Mouse (Mus musculus) hindbrain, embryonic 14.5 days (tissue): Measurements from ENCODE around the gene Trim12a. TPM values are rescaled to one million over a fixed set of nuclear protein-coding genes. Genes with fewer than 3 reads are reported as not detected.
"Not testable (repeated sequence)": the region's sequence is repeated elsewhere in the genome, so short reads cannot be mapped to it uniquely, and the experiment has no call there.

ENCODE experiments used
- ATAC-seq: fragments of 200-750 bp; cut with Nextera tagmentation; 2 replicates; pipeline ENCODE4 v1.8.0; 2017; ENCODE audit warnings: moderate number of reproducible peaks, mild to moderate bottlenecking, moderate TSS enrichment, moderate library complexity; ENCODE audit not compliant: low FRiP score
- DNase-seq: peaks from one replicate; pipeline ENCODE4 v3.0.0-alpha.2; 2015; ENCODE audit warnings: low spot score
- H3K27ac ChIP-seq: fragments of 300-500 bp; sonication (generic); 2 replicates; pipeline ENCODE4 v1.5.1; 2014; ENCODE audit warnings: mild to moderate bottlenecking, moderate library complexity
- H3K27me3 ChIP-seq: fragments of 300-500 bp; sonication (generic); 2 replicates; pipeline ENCODE4 v1.6.1; 2014; ENCODE audit warnings: mild to moderate bottlenecking, low read length, mixed read lengths; ENCODE audit not compliant: control insufficient read depth, insufficient read depth
- H3K36me3 ChIP-seq: fragments of 300-500 bp; sonication (generic); replicated peaks from 2 replicates; pipeline ENCODE4 v1.6.1; 2014; ENCODE audit not compliant: control insufficient read depth, insufficient read depth
- H3K4me1 ChIP-seq: fragments of 300-500 bp; sonication (generic); replicated peaks from 2 replicates; pipeline ENCODE4 v1.6.1; 2014; ENCODE audit warnings: antibody characterized with exemption, low read length, mixed read lengths; ENCODE audit not compliant: control insufficient read depth, insufficient read depth
- H3K4me2 ChIP-seq: fragments of 300-500 bp; sonication (generic); replicated peaks from 2 replicates; pipeline ENCODE4 v1.6.1; 2014; ENCODE audit warnings: mild to moderate bottlenecking, moderate library complexity
- H3K4me3 ChIP-seq: fragments of 300-500 bp; sonication (generic); replicated peaks from 2 replicates; pipeline ENCODE4 v1.5.1; 2014; ENCODE audit warnings: mild to moderate bottlenecking, low read length
- H3K9ac ChIP-seq: fragments of 300-500 bp; sonication (generic); 2 replicates; pipeline ENCODE4 v1.6.1; 2014
- H3K9me3 ChIP-seq: fragments of 300-500 bp; sonication (generic); 2 replicates; pipeline ENCODE4 v1.6.1; 2016; ENCODE audit warnings: low read length; ENCODE audit not compliant: control insufficient read depth
- WGBS: fragments of 180-500 bp; shearing (Covaris S2); extraction: QIAGEN DNeasy Blood & Tissue Kit; methylation state at CpG from one replicate; pipeline ENCODE4 v1.1.7; 2014; 5-methylcytosine and 5-hydroxymethylcytosine counted together
- polyA plus RNA-seq: library from polyadenylated mRNA; unstranded; fragments of >200 nt; fragmentation: Nextera tagmentation; extraction: Ambion mirVana; gene quantifications from 2 replicates; pipeline ENCODE4 v1.2.1, GENCODE M21; 2014

The Trim12a gene
- polyA plus RNA-seq, 1 experiment from 2014 or later: 2.2 TPM

GRCm38 (mm10) chr7:104291638-104292400 is 23.4 kb downstream of the Trim12a start:
- no peak overlapping the region for H3K9ac ChIP-seq
- ATAC-seq (no peak), DNase-seq (no peak)
- no peaks in the 10 kb centered on the region for H3K9me3 ChIP-seq
- H3K27me3 ChIP-seq: no peaks in the 10 kb centered on the region
- H3K4me2 ChIP-seq: no peak overlapping the region
- H3K27ac ChIP-seq: no peak overlapping the region
- no peaks in the 10 kb centered on the region for H3K36me3 ChIP-seq
- H3K4me1 ChIP-seq: no peaks in the 10 kb centered on the region
- WGBS: 90% methylated on average over 5 of the region's 5 CpGs
- no peak overlapping the region for H3K4me3 ChIP-seq

GRCm38 (mm10) chr7:104290641-104291040 is 24.6 kb downstream of the Trim12a start:
- WGBS: 97% methylated on average over 1 of the region's 1 CpGs
- Histone ChIP-seq H3K9me3 (no peaks in the 10 kb centered on the region), H3K9ac (no peak overlapping the region), H3K4me1 (no peaks in the 10 kb centered on the region), H3K4me3 (no peak overlapping the region), H3K36me3 (no peaks in the 10 kb centered on the region), H3K4me2 (no peak overlapping the region), H3K27ac (no peak overlapping the region), H3K27me3 (no peaks in the 10 kb centered on the region)
- ATAC-seq (no peak), DNase-seq (no peak)

GRCm38 (mm10) chr7:104287576-104288443 is 27.5 kb downstream of the Trim12a start, which contains the start of gene Trim5:
Gene Trim5 (minus strand): TSS chr7:104288094.
- H3K36me3 ChIP-seq, DNase-seq, H3K4me2 ChIP-seq, ATAC-seq, H3K9me3 ChIP-seq, H3K4me3 ChIP-seq, H3K27ac ChIP-seq, H3K9ac ChIP-seq, H3K27me3 ChIP-seq, H3K4me1 ChIP-seq: not testable (repeated sequence)
- WGBS: 40% methylated on average over 14 of the region's 14 CpGs

GRCm38 (mm10) chr7:104279361-104279760 is 35.9 kb downstream of the Trim12a start:
- not testable (repeated sequence) for H3K27me3 ChIP-seq, H3K9me3 ChIP-seq, H3K9ac ChIP-seq, H3K4me3 ChIP-seq, H3K27ac ChIP-seq, DNase-seq, H3K4me1 ChIP-seq, H3K36me3 ChIP-seq, H3K4me2 ChIP-seq, ATAC-seq
- whole genome bisulfite sequencing: 91% methylated on average over 3 of the region's 3 CpGs

- H3K4me2 ChIP-seq, H3K4me3 ChIP-seq, H3K9ac ChIP-seq, H3K27ac ChIP-seq, DNase-seq, H3K9me3 ChIP-seq, H3K4me1 ChIP-seq, H3K36me3 ChIP-seq, H3K27me3 ChIP-seq, ATAC-seq: not testable (repeated sequence)
- WGBS: 61% methylated on average over 2 of the region's 5 CpGs
Observed at GRCm38 (mm10) chr7:104265335-104265734, 49.9 kb downstream of the Trim12a start.

GRCm38 (mm10) chr7:104260380-104260779 is 54.9 kb downstream of the Trim12a start:
- H3K36me3 ChIP-seq, H3K4me2 ChIP-seq: not testable (repeated sequence)
- 89% methylated on average over 4 of the region's 4 CpGs for WGBS

More at GRCm38 (mm10) chr7:104260380-104260779, 54.9 kb downstream of the Trim12a start:
- not testable (repeated sequence) for H3K9ac ChIP-seq, H3K4me3 ChIP-seq, H3K9me3 ChIP-seq, H3K27me3 ChIP-seq, H3K27ac ChIP-seq, ATAC-seq, DNase-seq, H3K4me1 ChIP-seq

Other genes with a start within 250 kb of the Trim12a start
- not detected in 2 replicates for gene Olfr644, start 243.6 kb downstream of the Trim12a start, polyA plus RNA-seq
- not detected in 2 replicates for gene Olfr645, start 230.0 kb downstream of the Trim12a start, polyA plus RNA-seq
- gene Olfr646, start 210.6 kb downstream of the Trim12a start, polyA plus RNA-seq: not detected in 2 replicates
- gene Ubqln5, start 185.6 kb downstream of the Trim12a start, polyA plus RNA-seq: not detected in 2 replicates
- gene Olfr643, start 178.1 kb downstream of the Trim12a start, polyA plus RNA-seq: not detected in 2 replicates
- not detected in 2 replicates for gene Ubqln3, start 172.2 kb downstream of the Trim12a start, polyA plus RNA-seq
- not detected in 2 replicates for gene Ubqlnl, start 164.9 kb downstream of the Trim12a start, polyA plus RNA-seq
- gene Olfm5, start 150.6 kb downstream of the Trim12a start, polyA plus RNA-seq: not detected in 2 replicates
- 0.63 and 0.66 TPM in 2 replicates for gene Olfr648, start 132.1 kb downstream of the Trim12a start, polyA plus RNA-seq
- gene Olfr649, start 119.5 kb downstream of the Trim12a start, polyA plus RNA-seq: not detected in 2 replicates
- gene Trim6, start 96.7 kb downstream of the Trim12a start, polyA plus RNA-seq: 0.13 and 0.20 TPM in 2 replicates
- gene Trim34a, start 71.0 kb downstream of the Trim12a start, polyA plus RNA-seq: 1.0 and 1.3 TPM in 2 replicates
- gene Trim5, start 27.4 kb downstream of the Trim12a start, polyA plus RNA-seq: 0.12 and 0.44 TPM in 2 replicates
- gene Trim34b, start 14.0 kb upstream of the Trim12a start, polyA plus RNA-seq: not detected in 2 replicates
- gene Trim12c, start 37.9 kb upstream of the Trim12a start, polyA plus RNA-seq: 0.94 and 1.4 TPM in 2 replicates
- not detected in 2 replicates for gene Trim30b, start 54.4 kb upstream of the Trim12a start, polyA plus RNA-seq
- gene Trim30c, start 85.4 kb upstream of the Trim12a start, polyA plus RNA-seq: 0.11 TPM in 1 of 2 replicates, not detected in the other
- gene Trim30a, start 149.7 kb upstream of the Trim12a start, polyA plus RNA-seq: 0.43 and 0.83 TPM in 2 replicates
- gene Trim30d, start 192.4 kb upstream of the Trim12a start, polyA plus RNA-seq: 0.19 and 0.70 TPM in 2 replicates
- not detected in 2 replicates for gene Olfr651, start 234.7 kb upstream of the Trim12a start, polyA plus RNA-seq
- 0.04 and 0.07 TPM in 2 replicates for gene Olfr652, start 245.4 kb upstream of the Trim12a start, polyA plus RNA-seq